Mouse (Mus musculus) layer of hippocampus, postnatal 25 days (tissue): ENCODE measurements at regions not wholly inside any gene's neighbourhood (a gene's known extent, or its start where the extent isn't known, plus 50 kb on each side); places are given as distances from the start of the nearest gene placed in this dataset.

Experiments used
- DNase-seq, 2 experiments: peaks; one replicate each; pipeline ENCODE4 v3.0.0; 2022; ENCODE audit warnings: mixed read lengths in 2 of 2, low spot score in 1 of 2; ENCODE audit errors: extremely low spot score in 1 of 2

- no peak for DNase-seq
These were observed 216.3 kb downstream of the Ikzf2 start for GRCm38 (mm10) chr1:69470614-69471250.

GRCm38 (mm10) chr1:69469158-69469901 is 217.7 kb downstream of the Ikzf2 start:
- no peak for DNase-seq

DNA sequence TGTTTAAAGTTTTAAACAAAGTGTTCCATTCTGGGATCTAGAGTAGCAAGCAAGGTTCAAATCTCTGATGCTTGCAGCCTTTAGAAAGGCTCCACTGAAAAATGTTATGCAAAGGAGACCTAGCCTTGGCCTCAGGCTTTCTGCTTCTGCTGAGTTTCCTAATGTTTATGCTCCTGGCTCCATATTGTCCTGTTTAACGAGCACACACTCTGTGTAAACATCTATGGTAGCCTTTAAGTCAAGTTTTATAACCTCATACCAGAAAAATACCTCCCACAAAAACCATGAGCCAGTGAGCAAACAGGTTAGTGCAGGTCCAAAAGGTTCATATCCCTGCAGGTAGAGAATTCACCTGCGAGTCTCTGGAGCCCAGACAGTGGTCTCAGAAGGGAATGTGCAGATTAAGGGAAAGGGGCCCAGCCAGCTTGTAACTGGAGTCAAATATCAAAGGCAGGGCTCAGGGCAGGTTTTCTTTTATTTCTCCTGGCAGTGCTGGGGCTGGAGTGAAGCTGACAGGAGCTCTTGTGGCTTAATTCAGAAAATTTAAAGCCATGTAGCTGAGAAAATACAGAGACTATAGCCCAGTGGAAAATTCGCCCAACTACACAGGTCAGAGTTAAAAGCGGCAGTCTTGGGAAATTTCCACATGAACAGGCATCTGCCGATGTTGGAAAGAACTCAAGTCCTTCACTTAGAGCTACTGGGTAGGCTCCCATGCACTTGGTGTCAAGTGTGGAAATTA is 220.3 kb downstream of the Ikzf2 start:
- no peak for DNase-seq

GRCm38 (mm10) chr1:69461191-69461590 is 225.9 kb downstream of the Ikzf2 start:
- DNase-seq: no peak

DNA sequence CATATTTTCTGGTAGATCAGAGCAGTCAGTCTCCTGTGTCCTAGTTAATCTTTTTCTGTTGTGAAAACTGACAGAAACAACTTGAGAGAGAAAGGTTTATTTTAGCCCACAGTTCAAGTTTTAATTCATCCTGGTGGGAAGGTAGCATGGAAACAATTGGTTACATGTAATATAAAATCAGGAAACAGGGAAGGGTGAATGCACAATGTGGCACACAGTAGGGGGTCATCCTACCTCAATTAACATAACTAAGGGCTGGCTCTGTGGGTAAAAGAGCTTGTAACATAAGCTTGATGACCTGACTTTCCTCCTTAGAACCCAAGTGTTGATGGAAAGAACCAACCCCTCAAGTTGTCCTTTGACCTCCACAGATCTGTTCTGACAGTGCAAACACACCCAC is 227.1 kb downstream of the Ikzf2 start:
- DNase-seq: no peak

- no peak for DNase-seq
These were observed 229.6 kb downstream of the Ikzf2 start for GRCm38 (mm10) chr1:69457471-69457870.

DNA sequence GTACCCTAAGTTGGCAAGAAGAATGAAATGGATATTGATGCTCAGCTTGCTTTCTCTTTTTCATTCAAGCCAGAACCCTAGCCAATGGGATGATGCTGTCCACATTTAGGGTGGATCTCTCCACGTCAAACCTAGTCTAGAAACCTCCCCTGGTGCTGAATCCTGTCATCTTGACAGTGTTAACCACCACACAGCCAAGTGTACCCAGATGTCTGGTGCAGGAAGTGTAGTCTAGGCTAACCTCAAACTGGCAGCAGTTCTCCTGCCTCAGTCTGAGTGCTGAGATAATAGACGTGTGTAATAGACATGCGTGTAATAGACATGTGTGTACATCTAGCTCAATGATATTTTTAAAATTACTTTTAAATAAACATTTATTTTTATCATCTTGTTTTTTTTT is 233.1 kb downstream of the Ikzf2 start:
- no peak for DNase-seq

DNA sequence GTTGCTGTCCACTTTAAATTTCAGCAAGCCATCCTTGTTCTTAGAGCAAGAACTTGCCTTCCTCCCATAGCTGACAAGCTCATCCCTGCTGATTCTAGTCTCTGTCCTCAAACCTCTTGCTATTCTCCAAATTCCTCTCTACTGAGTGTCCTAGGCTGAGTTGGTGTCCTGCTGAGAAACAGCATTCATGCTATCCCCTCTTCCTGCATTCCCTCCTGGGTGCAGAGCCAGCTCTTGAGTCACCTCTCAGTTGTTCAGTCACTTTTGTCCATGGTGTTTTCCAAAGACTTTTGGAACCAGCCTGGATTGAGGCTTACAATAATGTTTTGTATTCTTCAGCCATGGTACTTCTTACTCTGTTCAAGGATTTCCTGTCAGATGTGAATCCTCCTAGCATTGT is 234.1 kb downstream of the Ikzf2 start:
- no peak for DNase-seq

DNA sequence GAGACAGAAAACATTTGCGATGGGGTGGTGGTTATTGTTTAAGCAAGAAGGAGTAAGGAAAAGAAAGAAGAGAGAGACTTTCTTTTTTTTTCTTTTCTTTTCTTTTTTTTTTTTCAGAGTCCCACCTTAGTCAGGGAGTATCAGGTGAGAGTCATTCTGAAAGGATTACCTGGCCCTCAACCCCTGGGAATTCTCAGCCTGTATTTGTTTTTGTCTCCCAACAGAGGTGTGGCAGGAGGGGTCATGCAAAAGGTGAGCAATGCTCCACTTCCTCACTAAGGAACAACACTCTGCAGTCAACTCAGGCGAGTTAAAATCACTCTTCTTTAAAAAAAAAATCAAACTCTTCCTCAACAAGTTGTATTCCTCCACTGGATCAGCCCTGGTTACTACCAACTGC is 236.6 kb downstream of the Ikzf2 start:
- no peak for DNase-seq

DNA sequence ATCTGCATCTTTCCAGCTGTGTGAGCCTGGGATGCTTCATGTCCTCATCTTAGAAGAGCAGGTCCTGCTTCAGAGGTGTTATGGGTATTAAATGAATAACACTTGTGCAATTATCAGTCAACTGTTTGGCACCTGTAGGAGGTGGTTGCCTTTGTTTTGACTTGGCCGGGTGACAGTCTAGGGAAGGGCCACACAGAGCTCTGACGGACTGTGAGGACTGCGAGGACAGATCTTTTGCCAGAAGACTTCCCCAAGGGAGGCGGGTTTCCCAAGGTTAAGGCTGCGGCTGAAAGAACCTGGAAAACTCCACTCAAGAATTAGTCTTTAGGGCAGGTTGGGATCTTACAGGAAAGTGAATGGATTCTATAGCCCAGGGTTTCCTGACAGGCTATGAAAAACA is 239.8 kb downstream of the Ikzf2 start:
- DNase-seq: no peak

- no peak for DNase-seq
These were observed 242.3 kb downstream of the Ikzf2 start for GRCm38 (mm10) chr1:69444722-69445121.

GRCm38 (mm10) chr1:69443466-69443865 is 243.6 kb downstream of the Ikzf2 start:
- no peak for DNase-seq

DNA sequence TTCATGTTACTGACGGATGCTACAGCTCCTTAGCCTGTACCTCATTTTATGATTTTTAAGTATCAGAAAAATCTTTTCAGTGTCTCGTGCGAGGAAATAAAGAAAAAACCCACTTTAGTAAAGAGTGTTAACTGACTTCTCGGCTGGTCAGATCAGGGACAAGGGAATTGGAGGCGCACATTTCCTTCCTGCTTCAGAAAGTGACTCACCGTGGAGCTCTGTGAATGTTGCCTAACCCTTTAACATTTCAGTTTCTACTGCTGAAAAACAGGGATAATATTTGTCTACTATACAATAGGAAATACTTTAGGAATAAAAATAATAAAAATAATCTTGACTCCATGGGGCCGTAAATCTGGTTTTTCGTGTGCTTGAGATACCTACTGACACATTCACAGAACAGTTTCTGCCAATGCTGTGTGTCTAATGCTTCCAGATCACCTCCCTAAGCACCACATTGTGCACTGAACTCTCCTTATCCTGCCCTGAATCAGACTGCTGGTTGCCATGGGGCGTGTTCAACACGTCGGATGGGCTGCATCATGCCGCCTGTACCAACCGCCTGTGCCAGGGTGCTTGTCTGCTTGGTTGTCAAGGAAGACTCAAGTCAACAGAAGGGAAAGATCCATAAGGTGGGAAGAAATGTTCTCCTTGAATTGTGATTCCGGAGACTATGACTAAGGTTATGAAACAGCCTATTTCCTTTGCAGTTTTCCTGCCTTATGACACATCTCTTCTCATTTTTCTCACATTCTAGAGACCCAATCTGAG is 246.3 kb downstream of the Ikzf2 start:
- DNase-seq: peak in 1 of 2 experiments; percentile 14

DNA sequence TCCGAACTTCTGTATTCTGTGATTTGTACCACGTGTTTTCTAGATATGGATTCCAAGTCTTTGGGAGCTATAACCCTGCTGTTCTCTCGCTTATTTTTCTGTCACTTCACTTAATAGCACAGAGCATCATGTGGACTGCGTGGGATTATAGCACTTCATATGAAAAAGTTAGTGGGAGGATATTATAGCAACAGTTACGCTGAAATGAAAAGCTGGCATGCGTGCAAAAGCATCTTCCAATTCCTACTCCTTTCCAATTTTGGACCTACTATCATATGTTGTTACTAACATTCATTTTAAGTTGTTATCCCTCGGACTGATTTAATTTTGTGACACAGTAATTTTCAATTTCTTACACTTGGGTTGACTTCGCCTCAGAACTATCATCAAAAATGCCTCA is 250.0 kb downstream of the Ikzf2 start:
- peak in 1 of 2 experiments; percentile 34 for DNase-seq

- DNase-seq: no peak
These were observed 253.2 kb downstream of the Ikzf2 start for GRCm38 (mm10) chr1:69433655-69434357.

DNA sequence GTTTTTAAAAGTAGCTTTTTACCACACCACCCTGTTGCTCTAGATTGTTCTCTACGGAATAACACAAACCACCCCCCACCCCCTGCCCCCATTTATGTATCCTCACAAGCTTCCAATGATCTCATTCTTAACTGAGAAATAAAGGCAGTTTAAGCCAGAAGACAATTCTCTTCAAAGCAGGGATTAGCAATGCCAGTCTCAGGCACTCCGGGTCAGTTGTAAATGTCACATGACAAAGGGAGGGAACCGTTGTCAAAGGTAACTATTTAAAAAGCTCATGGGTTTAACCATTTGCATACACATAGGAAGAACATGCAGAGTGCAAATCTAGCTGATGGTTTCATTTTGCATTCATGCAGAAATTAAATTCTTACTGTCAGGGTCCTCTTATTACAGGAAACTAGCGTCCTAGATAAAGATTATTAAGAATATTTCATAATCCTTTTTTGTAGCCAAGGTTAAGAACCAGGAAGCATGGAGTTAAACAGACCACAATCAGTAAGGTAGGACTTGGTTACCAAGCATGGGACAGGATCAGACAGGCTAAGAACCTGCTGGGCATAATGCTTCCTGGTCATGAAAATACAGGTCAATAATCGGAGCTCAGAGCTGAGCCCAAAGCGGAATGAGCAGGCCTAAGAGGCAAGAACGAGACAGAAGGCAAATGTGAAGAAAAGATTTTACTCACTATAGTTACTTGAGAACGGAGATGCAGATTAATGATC is 256.2 kb downstream of the Ikzf2 start:
- no peak for DNase-seq

DNA sequence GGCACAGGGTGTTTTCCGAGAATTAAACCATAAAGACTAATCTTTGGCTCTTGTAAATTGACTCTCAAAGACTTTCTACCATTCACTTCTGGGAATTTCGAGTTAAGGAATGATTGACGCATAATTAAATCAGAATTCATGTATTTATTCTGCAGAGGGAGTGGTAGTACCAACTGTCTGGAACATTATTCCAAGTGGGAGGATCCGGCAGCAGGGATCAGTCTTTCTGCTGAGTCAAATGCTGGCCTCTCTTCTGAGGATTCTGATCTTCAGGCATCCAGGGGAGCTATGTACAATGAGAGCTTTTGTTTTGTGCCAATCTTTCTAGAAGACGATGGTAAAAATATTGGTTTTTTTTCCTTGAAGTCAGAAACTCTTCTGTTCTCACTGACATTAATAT is 257.4 kb downstream of the Ikzf2 start:
- DNase-seq: no peak

- no peak for DNase-seq
These were observed 289.4 kb downstream of the Ikzf2 start for GRCm38 (mm10) chr1:69397676-69398075.

DNA sequence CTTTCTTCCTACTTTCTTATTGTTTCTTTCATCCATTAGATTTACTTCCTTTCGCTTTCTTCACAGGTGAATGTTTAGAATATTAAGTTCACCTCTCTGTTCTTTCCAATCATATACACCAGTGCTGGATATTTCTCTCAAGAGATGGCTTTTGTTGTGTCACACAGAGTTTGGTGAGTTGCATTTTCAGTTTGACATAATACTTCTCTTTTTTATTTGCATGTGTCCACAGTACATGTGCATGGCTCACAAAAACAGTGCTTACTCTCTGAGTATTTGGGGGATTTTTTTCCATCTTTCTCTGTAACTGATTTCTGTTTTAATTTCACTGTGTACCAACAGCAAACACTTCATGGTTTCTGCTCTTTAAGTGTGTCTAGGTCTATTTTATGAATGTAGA is 274.5 kb upstream of the Erbb4 start:
- no peak for DNase-seq

DNA sequence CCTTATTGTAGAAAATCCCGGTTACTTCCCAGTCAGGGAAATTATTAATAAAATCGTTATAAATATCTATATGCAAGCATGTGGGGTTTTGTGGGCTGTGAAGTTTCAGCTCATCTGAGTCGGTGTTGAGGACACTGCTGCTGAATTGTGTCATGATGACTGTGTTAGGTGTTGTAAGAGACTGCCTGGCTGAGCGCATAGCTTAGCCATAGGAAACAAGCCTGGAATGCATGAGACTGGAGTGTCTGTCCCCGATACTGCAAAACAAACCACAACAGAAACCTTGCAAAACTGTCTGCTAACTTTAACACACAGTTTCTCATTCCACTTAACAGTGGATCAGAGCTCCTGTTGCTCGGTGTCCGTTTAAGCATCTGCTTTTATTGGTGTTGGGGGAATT is 271.9 kb upstream of the Erbb4 start:
- DNase-seq: no peak
